Mouse (Mus musculus): ENCODE measurements around the gene Ankrd13a. TPM values are rescaled to one million over a fixed set of nuclear protein-coding genes. Genes with fewer than 3 reads are reported as not detected.
A peak's percentile ranks its signal among the peaks of the same experiment; 100 is the strongest.

Gene Ankrd13a
- total RNA-seq, 2 experiments from 2014 or later = 42.5 to 42.9 TPM

DNA sequence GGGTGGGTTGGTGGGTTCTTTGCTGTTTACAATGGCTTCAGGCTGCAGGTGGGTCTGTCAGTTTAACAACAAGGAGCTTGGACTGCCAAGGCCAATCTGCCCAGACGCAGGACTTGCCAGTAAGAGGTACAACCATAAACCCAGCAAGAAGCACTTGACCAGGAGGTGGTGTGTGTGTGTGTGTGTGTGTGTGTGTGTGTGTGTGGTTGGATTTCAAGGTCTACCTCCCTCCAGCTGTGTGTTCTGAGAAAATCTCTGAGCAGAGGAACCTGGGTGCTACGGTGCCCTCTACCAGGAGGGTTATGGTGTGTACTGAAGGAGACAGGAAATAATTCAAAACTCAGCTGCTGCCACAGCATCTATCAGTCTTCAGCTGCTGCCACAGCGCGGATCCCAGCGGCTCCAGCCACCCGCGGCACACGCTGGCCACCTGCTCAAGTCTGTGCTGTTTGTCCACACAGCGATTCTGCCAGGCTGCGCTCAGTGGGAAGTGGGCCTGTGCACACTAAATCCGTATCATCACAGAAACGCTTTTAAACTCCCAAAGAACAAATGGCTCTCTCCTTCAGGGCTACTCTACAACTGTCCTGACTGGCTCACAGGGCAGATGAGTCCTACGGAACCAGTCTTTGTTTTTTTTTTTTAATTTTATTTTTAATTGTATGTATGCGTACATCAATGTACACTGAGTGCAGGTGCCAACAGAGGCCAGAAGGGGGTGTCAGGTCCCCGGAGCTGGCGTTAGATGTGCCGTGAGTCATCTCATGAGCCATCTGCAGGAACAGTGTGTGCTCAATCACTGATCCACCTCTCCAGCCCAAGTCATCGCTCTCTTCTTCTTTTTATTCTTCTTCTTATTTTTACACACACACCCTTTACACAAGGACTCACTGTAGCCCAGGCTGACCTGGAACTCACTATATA is 9.4 kb upstream of the Ankrd13a start:
- peak; percentile 82 for DNase-seq
- intact Hi-C loops (cut with DNase I) = no loop called here

DNA sequence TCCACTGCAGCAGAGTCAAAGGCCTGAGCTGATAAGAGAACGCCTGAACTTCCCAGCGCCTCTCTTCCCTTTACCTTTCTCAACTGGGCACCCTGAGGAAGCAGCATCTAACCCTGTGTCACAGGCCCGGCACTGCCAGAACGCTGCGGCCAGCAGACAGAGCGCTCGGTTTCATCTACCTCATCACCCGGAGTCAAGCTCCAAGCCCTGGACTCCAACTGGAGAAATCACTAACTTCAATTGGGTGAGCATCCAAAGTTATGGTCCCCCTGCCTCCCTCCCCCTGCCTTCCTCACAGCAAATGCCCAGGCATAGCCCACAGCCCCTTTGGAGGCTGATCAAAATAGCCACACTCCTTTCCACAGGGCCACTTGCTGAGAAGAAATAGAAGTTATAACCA is 7.8 kb upstream of the Ankrd13a start:
- intact Hi-C loops (cut with DNase I) = no loop called here
- DNase-seq = no peak

DNA sequence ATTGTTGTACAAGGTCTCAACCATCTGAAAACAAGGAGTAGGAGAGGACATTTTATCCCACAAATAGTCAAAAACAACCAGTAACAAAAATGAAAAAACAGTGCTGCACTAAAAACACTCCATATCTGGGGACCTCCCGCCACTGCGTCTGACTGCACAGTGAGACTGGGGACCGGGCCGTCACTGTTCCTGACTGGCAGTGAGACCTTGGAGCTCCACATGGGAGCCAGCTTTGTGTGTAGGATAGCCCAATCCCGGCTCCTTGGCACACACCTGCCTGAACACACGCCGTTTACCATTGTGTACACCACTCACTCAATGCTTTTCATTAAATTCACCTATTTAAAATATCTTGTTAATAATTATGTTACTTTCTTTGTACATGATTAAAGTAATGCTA is 7.3 kb upstream of the Ankrd13a start:
- intact Hi-C loops (cut with DNase I) = no loop called here
- DNase-seq = no peak

DNA sequence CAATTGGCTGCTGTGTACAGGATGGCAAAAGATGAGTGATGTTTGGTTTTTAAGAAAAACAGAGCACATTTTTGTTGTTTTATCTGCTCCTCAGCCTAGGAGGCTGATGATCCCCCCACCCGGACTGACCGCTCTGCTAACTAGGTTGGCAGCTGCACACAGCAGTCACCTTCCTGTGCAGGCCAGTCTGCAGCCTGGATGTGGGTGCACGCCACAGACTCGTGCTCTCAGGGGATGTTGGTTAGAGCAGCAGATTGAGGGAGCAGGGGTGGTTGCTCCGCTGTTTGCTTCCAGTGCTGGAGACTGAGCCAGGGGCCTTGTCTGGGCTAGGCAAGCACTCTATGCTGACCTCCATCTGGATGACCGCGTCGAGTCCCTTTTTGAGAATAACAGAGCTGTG is 4.7 kb upstream of the Ankrd13a start:
- no peak for DNase-seq
- intact Hi-C loops (cut with DNase I) = no loop called here

DNA sequence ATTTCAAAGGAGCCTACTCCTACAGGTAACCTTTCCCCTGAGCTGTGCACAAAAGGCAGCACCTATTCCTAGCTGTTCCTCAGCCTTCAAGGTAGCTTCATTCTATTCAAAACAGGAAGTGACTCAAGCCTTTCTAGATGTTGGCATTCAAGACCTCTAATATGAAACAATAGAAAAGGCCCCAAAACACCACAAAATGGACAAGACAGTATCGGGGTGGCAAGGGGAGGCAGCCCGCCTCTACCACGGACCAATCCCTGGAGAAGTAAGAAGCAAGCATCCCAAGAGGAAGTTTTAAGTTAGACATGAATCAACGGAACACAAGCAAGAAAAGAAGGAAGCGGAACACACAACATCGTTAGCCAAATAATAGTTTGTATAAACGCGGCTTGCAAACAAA is 2.7 kb upstream of the Ankrd13a start:
- intact Hi-C loops (cut with DNase I) = no loop called here
- no peak for DNase-seq

DNA sequence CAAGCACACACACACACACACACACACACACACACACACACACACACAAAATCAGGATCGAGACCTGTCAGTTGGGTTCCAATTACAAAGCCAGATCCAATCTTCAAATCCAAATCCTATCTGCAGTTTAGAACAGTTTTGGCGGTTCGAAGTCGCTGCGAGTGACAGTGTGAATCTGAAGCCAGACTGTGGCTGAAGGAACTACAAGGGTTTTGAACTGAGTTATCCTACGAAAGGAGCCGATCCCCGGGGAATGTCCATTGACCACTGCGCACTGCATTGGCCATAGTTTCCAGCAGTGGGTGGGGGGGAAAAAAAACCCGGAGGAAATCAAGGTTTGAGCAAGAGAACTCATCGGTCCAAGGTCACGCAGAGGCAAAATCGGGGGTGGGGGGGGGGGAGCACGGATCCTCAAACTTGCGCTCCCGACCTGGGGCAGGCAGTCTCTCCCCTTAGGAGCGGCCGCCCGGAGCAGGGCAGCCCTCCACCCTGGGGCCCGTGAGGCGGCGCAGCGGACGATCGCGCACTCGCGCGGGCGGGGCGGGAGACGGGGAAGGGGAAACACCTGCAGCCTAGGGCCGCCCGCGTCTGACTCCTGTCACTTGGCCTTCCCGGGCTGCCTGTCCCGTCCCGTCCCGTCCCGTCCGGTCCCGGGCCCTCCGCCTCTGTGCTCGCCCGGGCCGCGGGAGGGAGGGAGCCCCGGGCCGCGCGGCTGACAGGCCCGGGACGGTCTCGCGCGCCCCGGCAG is 1.8 kb upstream of the Ankrd13a start:
- peak; percentile 50 for DNase-seq
- intact Hi-C loops (cut with DNase I) = no loop called here

DNA sequence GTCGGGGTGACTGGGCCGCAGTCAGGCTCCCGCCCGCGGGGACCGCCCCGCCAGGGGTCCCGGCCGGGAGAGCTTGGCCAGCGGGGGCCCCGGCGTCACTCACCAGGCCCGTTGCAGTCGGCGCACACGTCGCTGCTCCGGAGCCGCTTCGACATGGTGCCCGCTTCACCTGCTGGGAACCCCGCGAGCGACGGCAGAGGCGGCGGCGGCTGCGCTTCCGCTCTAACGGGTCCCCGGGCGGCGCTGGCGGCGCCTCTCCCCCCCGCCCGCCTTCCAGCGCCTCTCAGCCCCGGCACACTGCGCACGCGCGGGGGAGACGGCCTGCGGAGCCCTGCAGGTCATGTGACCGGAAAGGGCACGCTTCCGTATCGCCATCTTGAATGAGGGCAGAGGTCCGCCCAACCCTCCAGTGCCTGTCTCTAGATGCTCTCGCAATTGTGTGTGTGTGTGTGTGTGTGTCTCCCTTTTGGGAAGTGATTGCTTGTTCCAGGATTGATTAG is 1.2 kb upstream of the Ankrd13a start:
- peak; percentile 98 for DNase-seq
- intact Hi-C loops (cut with DNase I) = no loop called here

DNA sequence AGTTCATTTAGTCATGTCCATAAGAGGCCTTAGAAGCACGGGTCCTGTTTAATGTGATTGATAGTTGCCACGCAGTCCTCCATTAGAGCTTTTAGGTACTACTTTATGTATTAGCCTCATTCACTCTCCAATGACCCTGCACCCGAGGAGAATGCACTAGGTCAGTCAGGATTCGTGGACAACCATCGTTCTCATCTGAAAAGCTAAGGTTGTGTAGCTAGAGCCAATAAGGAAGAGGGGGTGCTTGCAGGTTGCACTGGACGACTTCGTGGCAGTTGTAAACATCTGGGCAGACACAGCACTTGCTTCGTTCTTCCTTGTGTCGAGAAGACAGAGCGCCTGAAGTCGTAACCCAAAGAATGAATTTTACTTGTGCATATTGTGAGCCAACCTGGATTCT is 697 bp upstream of the Ankrd13a start:
- no peak for DNase-seq
- intact Hi-C loops (cut with DNase I) = no loop called here

DNA sequence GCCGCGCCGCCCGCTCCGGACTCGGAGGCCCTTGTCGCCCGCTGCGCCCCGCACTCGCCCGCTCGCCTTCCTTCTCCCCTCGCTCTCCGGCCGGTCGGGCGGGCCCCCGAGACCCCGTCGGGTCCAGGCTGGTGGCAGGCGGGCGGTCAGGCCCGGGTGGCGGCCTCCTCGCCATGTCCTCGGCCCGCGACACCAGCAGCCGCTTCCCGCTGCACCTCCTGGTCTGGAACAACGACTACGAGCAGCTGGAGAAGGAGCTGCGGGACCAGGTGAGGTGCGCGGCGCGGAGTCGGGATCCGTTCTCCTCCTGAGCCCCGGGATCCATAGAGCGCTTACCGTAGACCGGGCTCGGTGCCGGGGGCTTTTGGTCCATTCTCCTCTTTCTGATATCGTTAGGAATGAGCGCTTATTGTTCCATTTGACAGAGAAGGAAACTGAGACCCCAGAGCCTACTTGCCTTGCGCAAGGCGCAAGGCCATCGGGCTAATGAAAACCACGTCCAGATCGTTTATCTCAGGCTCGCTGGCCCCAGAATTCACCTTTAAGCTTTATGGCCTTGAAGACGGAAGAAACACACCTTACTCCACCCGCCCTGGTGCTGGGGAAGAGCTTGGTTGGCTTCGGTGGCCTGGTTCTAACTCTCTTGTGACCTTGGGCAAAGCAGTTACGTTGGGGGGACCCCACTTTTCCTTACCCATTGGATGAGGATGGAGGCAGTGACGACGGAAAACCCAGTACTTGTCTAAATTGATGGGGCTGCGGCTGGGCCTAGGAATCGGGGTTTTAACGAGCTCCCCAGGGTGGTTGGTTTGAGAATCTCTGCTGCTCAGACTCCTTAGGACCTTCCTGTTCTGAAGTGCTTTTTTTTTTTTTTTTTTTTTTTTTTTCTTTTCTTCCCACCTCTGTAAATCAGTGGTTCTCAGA is 841 bp downstream of the Ankrd13a start, which contains the start of gene Git2:
Gene Git2, minus strand, starts transcription at position 462 of the 924 bp plus-strand sequence.
- no peak for DNase-seq
- intact Hi-C loops (cut with DNase I) = no loop called here

DNA sequence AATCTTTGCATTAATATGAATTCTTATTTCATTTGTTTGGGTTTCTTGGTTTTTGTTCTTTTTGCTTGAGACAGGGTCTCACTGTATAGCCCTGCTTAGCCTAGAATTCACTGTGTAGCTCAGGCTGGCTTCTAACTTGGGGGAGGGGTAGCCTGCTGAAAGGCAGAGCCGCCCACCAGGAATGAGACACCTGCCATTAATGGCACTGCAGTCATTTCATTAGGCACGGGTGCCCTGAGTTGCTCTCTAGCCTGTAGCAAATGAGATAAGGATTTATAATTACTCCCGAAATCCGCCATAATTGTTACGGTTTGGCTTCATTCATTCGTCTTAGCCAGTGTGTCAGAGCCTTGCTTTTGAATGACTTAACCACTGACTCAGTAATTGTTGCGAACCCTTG is 1.7 kb downstream of the Ankrd13a start:
- DNase-seq = no peak
- intact Hi-C loops (cut with DNase I) = no loop called here

DNA sequence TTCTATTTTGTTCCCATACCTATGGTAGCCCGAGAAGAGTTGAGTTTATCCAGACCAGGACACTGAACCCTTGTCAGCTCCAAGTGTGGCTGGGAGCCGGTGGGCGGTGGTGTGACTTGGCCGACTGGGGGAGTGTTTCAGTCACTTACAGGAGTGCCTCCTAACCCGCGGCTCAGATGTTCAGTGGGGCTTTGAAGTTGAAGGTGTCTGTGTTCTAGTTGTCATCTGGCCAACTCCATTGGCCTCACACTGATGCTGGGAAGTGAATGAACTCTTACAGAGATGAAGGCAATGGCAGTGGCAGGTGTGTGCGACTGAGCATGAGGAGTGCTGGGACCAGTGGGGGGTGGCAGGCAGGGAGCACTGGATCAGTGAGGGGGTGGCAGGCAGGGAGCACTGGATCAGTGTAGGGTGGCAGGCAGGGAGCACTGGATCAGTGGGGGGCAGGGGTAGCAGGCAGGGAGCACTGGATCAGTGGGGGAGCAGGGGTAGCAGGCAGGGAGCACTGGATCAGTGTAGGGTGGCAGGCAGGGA is 5.5 kb downstream of the Ankrd13a start:
- no peak for DNase-seq
- intact Hi-C loops (cut with DNase I) = no loop called here

DNA sequence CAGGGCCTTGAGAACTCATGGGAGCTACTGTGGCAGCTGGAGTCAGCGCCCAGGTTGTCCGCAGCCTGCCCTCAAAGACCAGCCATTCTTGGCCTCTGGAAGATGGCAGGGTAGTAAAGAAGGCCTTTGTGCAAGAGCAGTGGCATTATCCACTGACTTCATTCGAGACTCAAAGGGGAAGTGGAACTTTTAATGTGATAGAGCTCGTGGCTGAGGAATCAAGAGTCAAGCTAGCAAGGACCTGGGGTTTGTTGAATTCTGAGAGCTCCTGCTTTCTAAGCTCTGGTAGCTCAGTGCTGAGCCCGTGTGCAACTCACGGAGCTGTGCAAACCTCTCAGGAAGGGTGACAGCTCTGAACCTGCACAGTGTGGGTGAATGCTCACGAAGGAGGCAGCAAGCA is 6.4 kb downstream of the Ankrd13a start:
- intact Hi-C loops (cut with DNase I) = no loop called here
- no peak for DNase-seq

DNA sequence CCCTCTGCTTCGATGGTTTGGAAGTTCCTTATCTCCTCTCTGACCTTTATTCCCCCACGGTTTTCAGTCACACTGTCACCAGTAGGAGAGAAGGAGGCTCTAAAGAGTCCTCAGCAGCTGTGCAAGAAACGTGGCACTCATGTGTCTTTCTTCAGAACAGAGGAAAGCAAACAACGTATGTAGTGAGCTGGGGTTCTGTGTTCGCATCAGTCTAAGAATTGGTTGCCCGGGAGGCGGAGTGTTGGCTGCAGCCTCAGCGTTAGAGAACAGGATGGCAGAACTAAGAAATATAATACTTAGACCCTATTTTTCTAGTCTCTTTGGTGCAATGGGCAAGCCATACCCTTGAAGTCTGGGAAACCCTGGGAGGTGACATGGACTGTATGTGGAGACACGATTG is 8.5 kb downstream of the Ankrd13a start:
- DNase-seq = no peak
- intact Hi-C loops (cut with DNase I) = no loop called here

DNA sequence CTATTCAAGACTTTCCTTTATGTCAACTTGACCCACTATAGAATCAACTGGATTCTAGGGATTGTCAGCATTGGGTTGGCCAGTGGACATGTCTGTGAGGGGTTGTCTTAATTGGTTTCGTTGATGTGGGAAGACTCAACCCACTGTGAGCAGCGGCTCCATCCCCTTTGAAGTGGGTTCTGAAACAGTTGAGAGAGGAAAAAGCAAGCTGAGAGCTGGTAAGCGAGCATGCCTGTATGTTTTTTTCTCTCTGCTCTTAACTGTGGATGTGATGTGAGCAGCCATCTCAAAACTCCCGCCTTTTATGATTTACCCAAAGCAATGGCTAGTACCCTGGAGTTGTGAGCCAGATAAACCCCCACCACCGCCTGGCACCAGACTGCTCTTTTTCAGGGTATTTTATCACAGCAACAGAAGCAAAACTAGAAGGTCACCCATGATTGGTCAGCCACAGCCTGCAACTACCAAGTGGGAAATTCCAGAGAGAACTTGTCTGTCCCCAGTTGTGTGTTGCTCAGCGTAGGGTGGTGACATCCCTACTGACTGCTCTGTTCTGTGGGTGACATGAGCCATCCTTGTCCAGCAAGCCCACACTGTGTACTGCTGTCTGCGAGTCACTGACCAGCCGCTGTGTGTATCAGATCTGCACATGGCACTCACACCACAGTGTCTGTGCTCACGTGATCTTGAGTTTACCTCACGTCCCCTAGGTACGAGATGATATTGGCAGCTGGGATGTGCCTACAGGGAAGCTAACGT is 9.1 kb downstream of the Ankrd13a start:
- intact Hi-C loops (cut with DNase I) = no loop called here

DNA sequence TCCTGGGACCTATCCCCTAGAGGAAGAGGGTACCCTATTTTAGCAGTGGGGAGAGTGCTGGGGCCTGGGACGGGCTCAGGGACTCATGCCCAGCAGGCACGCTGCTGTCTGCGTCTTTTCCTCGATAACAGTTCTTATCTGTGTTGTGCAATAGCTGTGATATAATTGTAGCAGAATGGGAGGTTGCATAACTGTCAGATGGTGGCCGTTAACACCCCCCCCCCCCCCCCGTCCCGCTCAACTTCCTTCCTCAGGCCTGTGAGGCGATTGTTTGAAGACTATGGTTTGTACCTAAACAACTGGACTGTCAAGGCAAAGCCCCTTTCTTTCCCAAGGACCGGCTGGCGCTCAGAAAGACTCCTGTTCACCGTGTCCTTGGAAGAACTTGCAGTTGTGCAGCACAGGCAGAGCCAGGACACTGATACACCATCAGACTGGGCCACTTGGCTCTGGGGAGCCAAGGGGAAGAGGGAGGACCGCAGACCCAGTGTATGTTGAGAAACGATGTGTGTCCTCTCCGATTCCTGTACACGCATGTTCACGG is 10.2 kb downstream of the Ankrd13a start:
- intact Hi-C loops (cut with DNase I) = no loop called here
- DNase-seq = no peak

More for the DNA sequence above, 9.1 kb downstream of the Ankrd13a start:
- DNase-seq = no peak

DNA sequence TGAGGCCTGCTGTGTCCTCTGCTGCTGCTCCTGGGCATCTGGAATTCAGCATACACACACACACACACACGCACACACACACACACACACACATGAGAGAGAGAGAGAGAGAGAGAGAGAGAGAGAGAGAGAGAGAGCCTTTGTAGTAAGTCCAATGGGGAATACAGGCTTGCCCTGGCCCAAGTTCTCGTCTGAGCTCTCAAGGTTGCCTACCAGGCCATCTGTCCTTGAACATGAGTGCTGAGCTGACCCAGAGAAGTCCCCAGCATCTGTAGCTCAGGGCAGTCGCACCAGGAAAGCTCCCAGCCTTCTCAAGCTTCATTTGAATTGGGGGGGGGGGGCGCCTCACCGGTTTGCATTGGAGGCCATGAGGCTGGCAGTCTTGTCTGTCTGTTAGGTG is 10.7 kb downstream of the Ankrd13a start:
- no peak for DNase-seq
- intact Hi-C loops (cut with DNase I) = no loop called here

DNA sequence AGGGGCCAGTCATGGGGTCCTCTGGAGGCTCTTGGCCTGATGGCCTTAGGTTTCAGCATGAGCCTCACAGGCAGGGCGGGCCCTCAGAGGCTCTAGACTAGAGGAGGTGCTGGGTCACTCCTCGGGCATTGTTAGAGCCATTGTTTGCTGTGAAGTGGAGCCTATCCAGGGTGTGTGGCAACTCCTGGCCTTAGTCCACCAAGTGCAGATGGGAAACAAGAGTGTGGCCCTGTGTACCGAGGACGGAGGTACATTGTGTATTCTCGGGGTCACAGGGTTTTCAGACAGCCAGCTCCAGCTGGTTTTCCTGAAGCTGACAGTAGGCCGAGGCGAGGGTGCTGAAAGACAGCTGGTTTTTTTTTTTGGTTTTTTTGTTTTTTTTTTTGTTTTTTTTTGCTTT is 18.8 kb downstream of the Ankrd13a start:
- intact Hi-C loops (cut with DNase I) = no loop called here
- no peak for DNase-seq

DNA sequence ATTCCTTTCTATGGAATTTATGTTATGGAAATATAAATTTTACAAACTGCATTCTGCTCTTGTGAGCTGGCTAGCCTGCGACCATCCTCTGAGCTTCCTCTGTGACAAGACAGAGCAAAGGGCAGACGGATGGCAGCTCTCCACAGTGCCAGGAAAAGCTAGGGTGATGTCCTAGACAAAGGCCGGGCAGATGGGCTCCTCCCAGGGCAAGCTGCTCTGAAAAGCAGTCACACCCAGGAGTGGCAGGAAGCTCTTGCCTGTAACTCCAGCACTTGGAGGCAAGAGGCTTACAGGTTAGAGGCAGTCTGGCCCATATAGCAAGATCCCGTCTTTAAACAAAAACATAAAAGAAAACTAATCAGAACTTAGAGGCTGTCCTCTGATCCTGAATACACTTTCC is 20.1 kb downstream of the Ankrd13a start:
- intact Hi-C loops (cut with DNase I) = no loop called here
- DNase-seq = peak; percentile 70

DNA sequence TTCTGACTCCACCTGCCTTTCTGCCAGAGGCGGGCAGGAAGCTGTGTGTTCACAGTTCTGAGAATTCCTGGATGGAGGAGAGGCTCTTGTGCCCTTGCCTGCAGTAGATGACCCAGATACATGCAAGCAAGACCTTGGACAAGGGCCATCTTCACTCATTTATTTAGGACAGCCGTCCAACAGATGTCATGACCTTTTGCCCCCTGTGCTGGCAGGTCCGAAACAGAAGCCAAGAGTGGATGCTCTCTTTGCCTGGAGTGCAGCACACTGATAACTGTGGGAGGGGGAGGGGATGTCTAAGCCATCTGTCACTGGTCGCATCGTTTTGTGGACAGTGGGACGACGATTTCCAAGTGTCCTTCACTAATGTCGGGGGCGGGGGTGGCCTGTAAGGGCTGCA is 20.8 kb downstream of the Ankrd13a start:
- DNase-seq = peak; percentile 52
- intact Hi-C loops (cut with DNase I) = no loop called here

Data from left cerebral cortex, postnatal 4 days (tissue).